Mouse (Mus musculus) thymus, adult 2 months (tissue): ENCODE results near the gene Gm10197. TPM values are rescaled to one million over a fixed set of nuclear protein-coding genes. Genes with fewer than 3 reads are reported as not detected.

Experiments used
- DNase-seq: peaks from one replicate; pipeline ENCODE4 v3.0.0; 2021
- H3K27ac ChIP-seq: fragments of 200-500 bp; 2 replicates; pipeline ENCODE4 v1.5.1; 2012; ENCODE audit warnings: low read length, control low read depth; ENCODE audit not compliant: control insufficient read depth, insufficient read depth
- H3K27me3 ChIP-seq: fragments of 200-500 bp; 2 replicates; pipeline ENCODE4 v1.6.1; 2012; ENCODE audit warnings: mild to moderate bottlenecking, low read length, moderate library complexity, mixed read lengths; ENCODE audit not compliant: control insufficient read depth, insufficient read depth
- H3K36me3 ChIP-seq: fragments of 200-500 bp; 2 replicates; pipeline ENCODE4 v1.6.1; 2012; ENCODE audit warnings: mild to moderate bottlenecking, low read length, moderate library complexity; ENCODE audit not compliant: control insufficient read depth, insufficient read depth
- H3K4me1 ChIP-seq: fragments of 200-500 bp; replicated peaks from 2 replicates; pipeline ENCODE4 v1.6.1; 2012; ENCODE audit warnings: low read length; ENCODE audit not compliant: control insufficient read depth, insufficient read depth
- H3K4me3 ChIP-seq: fragments of 200-500 bp; 2 replicates; pipeline ENCODE4 v1.5.1; 2012; ENCODE audit warnings: mild to moderate bottlenecking, low read length, control low read depth, moderate library complexity; ENCODE audit not compliant: control insufficient read depth, insufficient read depth
- CTCF ChIP-seq: fragments of 200-500 bp; IDR thresholded peaks from 2 replicates; pipeline ENCODE4 v1.5.1; 2012; ENCODE audit warnings: mild to moderate bottlenecking, control low read depth, low read length, moderate library complexity, borderline replicate concordance; ENCODE audit not compliant: control insufficient read depth, poor library complexity, insufficient read depth; ENCODE audit errors: extremely low read depth
- POLR2A ChIP-seq: fragments of 200-500 bp; IDR thresholded peaks from 2 replicates; pipeline ENCODE4 v1.6.1; 2012; ENCODE audit warnings: mild to moderate bottlenecking, low read length, control low read depth, moderate library complexity; ENCODE audit not compliant: control insufficient read depth, poor library complexity, insufficient read depth; ENCODE audit errors: extremely low read depth
- WGBS: fragments of 180-500 bp; shearing (Covaris S2); methylation state at CpG from one replicate; pipeline ENCODE4 v1.1.7; 2018; 5-methylcytosine and 5-hydroxymethylcytosine counted together
- polyA plus RNA-seq: library from polyadenylated mRNA; depleted of rRNA; stranded (reverse); fragments of >200 nt; gene quantifications from 2 replicates; pipeline ENCODE4 v1.2.3, GENCODE M21; 2012

Gene Gm10197
- polyA plus RNA-seq, 1 experiment, result not detected

DNA sequence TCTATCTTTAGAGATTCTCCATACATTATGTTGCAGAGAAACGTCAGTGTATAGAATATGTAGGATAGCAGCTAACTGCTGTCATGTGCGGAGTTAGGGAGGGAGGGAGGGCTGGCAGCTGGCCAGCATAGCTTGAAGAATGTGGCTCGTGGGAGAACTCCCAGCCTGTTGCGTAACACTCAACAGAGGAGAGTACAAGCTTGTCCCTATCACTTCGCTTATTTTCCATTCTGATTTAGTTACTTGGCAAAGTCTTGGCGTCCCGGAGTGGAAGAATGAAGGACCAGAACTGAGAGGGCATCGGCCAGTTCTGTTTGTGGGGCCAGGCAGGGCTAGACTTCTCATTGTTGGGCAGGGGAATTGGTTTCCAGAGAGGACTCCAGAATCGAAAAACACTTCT is 6.6 kb downstream of the Gm10197 start:
- H3K36me3 ChIP-seq, result no peaks in the 10 kb centered on the region
- H3K27ac ChIP-seq, result no peak overlapping the region
- no peaks in the 10 kb centered on the region for H3K4me1 ChIP-seq
- DNase-seq, result no peak
- no peak overlapping the region for H3K4me3 ChIP-seq
- WGBS, result 79% methylated on average over 9 of the region's 9 CpGs
- TF ChIP-seq POLR2A (no peak), CTCF (no peak)
- no peaks in the 10 kb centered on the region for H3K27me3 ChIP-seq

DNA sequence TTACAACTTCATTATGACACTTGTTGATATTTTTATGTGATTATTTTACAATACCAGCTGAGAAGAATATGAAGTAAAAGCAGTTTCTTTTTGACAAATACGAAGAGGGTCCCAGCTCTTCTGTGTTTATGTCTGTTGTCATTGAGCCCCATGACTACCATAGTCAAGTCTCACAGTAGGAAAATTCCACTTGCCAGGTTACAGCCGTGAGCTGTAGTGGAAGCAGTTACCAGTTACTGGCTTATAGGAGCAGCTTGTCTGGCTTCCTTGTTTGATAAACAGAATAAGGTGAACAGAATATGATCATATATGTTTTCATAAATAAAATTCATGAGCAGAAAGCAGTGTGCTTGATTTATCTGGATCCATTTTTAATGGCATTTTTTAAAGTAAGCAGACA is 7.0 kb downstream of the Gm10197 start:
- no peak for DNase-seq
- WGBS, result 92% methylated on average over 2 of the region's 2 CpGs
- Histone ChIP-seq H3K36me3 (no peaks in the 10 kb centered on the region), H3K27me3 (no peaks in the 10 kb centered on the region), H3K4me1 (no peaks in the 10 kb centered on the region), H3K27ac (no peak overlapping the region), H3K4me3 (no peak overlapping the region)
- TF ChIP-seq POLR2A, result no peak
- no peak for TF ChIP-seq CTCF

DNA sequence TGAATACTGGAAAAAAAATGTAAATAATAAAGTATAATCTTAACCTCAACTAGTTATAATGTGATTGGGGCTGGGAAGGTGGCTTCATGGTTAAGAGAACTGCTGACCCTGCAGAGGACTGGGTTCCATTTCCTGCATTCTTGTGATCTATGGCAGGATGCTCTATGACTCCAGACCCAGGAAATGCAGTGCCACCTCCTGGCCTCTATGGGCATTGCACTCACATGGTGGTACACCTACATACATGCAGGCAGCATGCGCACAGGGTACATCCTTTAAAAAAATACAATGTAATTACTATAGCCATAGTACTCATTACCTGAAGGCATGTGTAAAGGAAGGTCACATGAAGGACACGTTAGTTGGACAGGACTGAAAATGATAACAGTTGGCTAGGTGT is 8.6 kb downstream of the Gm10197 start:
- no peaks in the 10 kb centered on the region for H3K27me3 ChIP-seq
- no peaks in the 10 kb centered on the region for H3K4me1 ChIP-seq
- WGBS, result 49% methylated on average over 2 of the region's 2 CpGs
- peak; percentile 56 for DNase-seq
- H3K36me3 ChIP-seq, result no peaks in the 10 kb centered on the region
- no peak for TF ChIP-seq CTCF
- no peak for TF ChIP-seq POLR2A
- H3K4me3 ChIP-seq, result no peak overlapping the region
- H3K27ac ChIP-seq, result no peak overlapping the region

DNA sequence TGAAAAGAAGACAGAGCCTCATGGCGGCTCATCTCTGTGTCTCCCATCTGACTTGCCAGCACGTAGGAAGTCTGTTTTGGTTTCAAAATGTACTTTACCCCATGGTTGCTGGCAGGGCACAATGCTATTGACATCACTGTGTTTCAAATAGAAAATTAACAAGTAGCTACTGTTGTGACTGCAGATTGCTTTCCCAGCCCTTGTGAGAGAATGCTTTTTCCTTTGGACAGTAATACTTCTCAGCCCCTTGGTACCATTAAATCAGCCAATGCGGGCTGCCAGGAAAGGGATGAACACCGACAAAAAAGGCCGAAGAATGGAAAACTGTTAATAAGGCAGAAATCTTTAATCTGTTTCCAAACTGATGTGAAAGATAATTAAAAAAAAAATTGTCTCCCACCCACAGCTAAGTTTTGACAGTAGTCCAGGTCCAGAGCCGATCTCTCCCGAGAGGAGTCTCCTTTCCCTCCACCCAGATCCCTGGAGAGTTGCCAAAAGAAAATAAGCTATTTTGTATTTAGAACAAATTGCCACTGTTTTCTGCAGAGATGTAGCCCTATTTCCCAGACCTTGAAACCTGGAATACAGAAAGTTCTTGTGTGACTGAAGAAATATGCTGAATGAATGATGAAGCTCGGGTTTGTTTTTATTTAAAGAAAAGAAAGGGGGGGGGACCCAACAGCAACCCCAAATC is 11.2 kb downstream of the Gm10197 start:
- no peak overlapping the region for H3K4me3 ChIP-seq
- no peaks in the 10 kb centered on the region for H3K27me3 ChIP-seq
- TF ChIP-seq POLR2A, result no peak
- no peak for TF ChIP-seq CTCF
- H3K36me3 ChIP-seq, result no peaks in the 10 kb centered on the region
- H3K4me1 ChIP-seq, result peaks cover 4% of the 10 kb centered on the region
- H3K27ac ChIP-seq, result no peak overlapping the region
- WGBS, result 94% methylated on average over 8 of the region's 8 CpGs
- DNase-seq, result no peak

DNA sequence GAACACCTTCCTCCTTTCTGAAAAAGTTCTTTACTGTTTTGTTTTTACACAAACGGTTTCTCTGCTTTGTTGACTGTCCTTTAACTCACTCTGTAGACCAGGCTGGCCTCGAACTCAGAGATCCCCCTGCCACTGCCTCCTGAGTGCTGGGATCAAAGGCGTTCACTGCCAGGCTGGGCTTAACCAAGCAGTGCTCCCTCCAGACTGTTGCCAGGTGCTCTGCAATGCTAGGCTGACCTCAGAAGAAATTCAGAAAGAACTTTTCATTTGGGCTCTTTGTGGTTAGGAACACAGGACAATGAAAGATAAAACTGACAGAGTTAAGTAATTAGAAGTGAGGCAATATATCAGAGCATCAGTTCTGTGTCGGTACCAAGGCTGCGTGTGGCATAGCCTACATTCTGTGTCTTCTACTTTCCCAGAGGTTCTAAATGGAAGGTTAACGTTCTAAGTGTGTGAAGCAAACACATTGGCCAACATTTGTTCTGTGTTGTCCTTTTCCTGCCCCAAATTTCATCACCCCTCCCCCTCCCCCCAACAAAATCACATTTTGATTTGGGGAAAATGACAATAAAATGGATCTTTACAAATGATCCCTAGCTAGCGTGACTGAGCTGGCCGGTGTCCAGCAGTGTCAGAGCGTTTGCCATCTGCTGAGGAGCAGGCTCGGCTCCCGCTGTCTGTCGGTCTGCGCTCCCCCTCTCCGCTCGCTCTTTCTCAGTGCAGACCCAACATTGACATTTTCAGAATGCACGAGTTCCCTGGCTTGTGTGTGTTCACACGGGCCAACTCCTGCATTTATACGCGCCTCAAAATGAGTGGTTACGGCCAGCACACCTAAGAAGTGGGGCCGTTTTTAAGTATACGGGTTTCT is 12.2 kb downstream of the Gm10197 start:
- Histone ChIP-seq H3K36me3 (no peaks in the 10 kb centered on the region), H3K27me3 (no peaks in the 10 kb centered on the region), H3K27ac (no peak overlapping the region), H3K4me3 (no peak overlapping the region), H3K4me1 (peaks cover 7% of the 10 kb centered on the region)
- TF ChIP-seq CTCF (no peak), POLR2A (no peak)
- DNase-seq, result no peak
- 86% methylated on average over 22 of the region's 22 CpGs for WGBS

DNA sequence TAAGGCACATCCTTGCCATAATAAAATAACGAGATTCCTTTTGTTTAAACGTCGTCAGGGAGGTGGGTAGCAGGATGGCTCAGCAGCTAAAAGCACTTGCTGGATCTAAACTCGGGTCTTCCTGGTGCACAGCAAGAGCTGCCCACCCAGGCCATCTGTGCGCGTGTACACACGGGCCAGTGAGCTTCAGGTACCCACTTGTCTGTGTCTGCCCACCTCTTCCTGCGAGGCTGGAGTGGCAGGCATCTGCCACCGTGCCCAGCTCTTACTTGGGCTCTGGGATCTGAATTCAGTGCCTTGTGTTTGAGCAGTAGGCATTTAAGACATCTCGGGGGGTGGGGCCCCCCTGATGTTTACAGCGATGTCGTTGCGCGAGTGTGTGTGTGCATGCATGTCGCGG is 16.5 kb downstream of the Gm10197 start:
- no peaks in the 10 kb centered on the region for H3K27me3 ChIP-seq
- 97% methylated on average over 16 of the region's 16 CpGs for WGBS
- H3K36me3 ChIP-seq, result no peaks in the 10 kb centered on the region
- no peak for DNase-seq
- peaks cover 7% of the 10 kb centered on the region for H3K4me1 ChIP-seq
- no peak for TF ChIP-seq CTCF
- no peak for TF ChIP-seq POLR2A
- H3K4me3 ChIP-seq, result no peak overlapping the region
- H3K27ac ChIP-seq, result no peak overlapping the region
